Mouse (Mus musculus) testis, adult 2 months (tissue): Measurements from ENCODE around the gene Lrrc23. TPM values are rescaled to one million over a fixed set of nuclear protein-coding genes. Genes with fewer than 3 reads are reported as not detected.

Experiments
- H3K27ac ChIP-seq: fragments of 200-500 bp; 2 replicates; pipeline ENCODE4 v1.5.1; 2012; ENCODE audit warnings: low read depth, low read length; ENCODE audit not compliant: control insufficient read depth, insufficient read depth
- H3K27me3 ChIP-seq: fragments of 200-500 bp; 2 replicates; pipeline ENCODE4 v1.6.1; 2012; ENCODE audit warnings: mild to moderate bottlenecking, low read length, moderate library complexity; ENCODE audit not compliant: control insufficient read depth, insufficient read depth
- H3K36me3 ChIP-seq: fragments of 200-500 bp; 2 replicates; pipeline ENCODE4 v1.6.1; 2012; ENCODE audit warnings: mild to moderate bottlenecking, low read length; ENCODE audit not compliant: control insufficient read depth, insufficient read depth
- H3K4me1 ChIP-seq: fragments of 200-500 bp; 2 replicates; pipeline ENCODE4 v1.6.1; 2012; ENCODE audit warnings: low read length; ENCODE audit not compliant: control insufficient read depth, insufficient read depth
- H3K4me3 ChIP-seq: fragments of 200-500 bp; 2 replicates; pipeline ENCODE4 v1.5.1; 2012; ENCODE audit warnings: low read depth, mild to moderate bottlenecking, low read length, moderate library complexity, mixed read lengths; ENCODE audit not compliant: control insufficient read depth
- CTCF ChIP-seq: fragments of 200-500 bp; IDR thresholded peaks from 2 replicates; pipeline ENCODE4 v1.5.1; 2012; ENCODE audit warnings: low read depth, mild to moderate bottlenecking, inconsistent platforms, low read length, moderate library complexity; ENCODE audit not compliant: control insufficient read depth, insufficient read depth, insufficient replicate concordance
- POLR2A ChIP-seq: fragments of 200-500 bp; IDR thresholded peaks from 2 replicates; pipeline ENCODE4 v1.6.1; 2012; ENCODE audit warnings: low read depth, mild to moderate bottlenecking, inconsistent platforms, low read length, moderate library complexity; ENCODE audit not compliant: control insufficient read depth
- polyA plus RNA-seq: library from polyadenylated mRNA; depleted of rRNA; stranded (reverse); fragments of >200 nt; gene quantifications from 2 replicates; pipeline ENCODE4 v1.2.3, GENCODE M21; 2012

Lrrc23 gene
- polyA plus RNA-seq, 1 experiment = 105 TPM

DNA sequence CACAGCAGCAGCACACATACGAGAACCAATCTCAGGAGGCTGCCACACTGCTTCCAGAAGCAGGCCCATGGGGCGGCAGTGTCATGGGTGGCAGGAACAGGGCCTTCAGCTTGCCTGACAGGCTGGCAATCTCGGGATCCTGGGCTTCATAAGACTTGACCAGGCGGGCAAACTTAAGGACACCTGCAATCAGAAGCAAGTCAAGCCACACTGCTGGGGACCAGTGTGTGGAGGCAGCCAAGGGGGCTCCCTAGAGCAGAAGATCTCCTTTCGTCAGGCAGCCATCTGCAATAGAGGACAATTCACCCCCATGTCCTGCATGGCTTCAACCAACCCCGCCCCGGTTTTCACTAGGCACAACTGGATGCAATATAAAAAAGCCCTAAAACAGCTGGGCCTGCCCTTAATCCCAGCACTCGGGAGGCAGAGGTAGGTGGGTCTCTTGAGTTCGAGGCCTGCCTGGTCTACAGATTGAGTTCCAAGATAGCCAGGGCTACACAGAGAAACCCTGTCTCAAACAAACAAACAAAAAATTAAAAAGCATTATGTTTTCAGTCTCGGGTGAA is 40.2 kb downstream of the Lrrc23 start:
- Histone ChIP-seq H3K27me3 (no peaks in the 10 kb centered on the region), H3K36me3 (no peaks in the 10 kb centered on the region), H3K4me1 (peaks cover 8% of the 10 kb centered on the region), H3K27ac (no peak overlapping the region), H3K4me3 (peak overlapping the region; percentile 6)
- no peak for TF ChIP-seq POLR2A
- no peak for TF ChIP-seq CTCF

DNA sequence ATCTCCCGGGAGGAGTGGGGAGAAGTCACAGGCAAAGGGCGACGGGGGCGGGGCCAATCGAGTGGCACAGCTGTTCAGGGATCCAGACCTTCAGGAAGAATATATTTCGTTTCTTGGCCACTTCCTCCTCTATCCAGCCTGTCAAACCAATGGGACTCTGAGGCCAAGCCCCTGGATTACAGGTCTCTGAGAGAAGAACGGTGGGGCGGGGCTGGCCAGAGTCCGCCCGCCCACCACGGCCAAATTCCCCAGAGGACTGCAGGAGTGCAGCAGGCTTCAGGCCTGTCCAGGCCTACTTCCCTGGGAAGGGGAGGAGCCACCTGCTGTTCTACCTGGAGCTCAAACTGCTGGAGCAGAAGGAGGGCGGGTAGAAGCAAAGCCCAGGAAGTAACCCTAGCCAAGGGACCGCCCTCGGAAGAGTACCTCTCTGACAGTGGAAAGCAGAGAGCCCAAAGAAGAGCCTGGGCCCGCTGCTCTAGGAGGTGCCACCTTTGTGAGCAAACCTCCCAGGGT is 41.0 kb downstream of the Lrrc23 start, which contains the start of gene Ptpn6:
Gene Ptpn6 (minus strand): TSS at position 204 of the 513 bp plus-strand sequence.
- Histone ChIP-seq H3K27ac (no peak within 1 kb of the TSS), H3K36me3 (no peaks in the 10 kb centered on the region), H3K4me1 (peaks cover 8% of the 10 kb centered on the region), H3K27me3 (no peaks in the 10 kb centered on the region), H3K4me3 (peak within 1 kb of the TSS; percentile 6; the same call in 1 of the 2 replicates)
- no peak for TF ChIP-seq CTCF
- no peak for TF ChIP-seq POLR2A

DNA sequence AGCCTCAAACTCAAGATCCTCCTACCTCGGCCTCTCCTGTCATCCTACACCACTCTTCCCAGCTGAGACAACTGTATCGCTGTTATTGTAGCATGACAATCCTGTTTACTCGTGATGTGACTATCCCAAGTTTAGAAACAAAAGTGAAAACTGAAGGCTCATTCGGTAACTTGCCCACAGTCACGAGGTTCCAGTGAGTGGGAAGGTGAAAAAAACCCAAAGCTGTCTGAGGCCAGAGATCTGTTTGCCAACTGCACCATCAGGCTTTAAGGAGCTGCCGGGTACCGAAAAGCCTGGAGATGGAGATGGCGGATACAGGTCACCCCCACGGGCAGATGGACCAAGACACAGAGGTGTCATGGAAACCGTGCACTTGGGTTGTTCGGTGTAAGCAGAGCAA is 42.5 kb downstream of the Lrrc23 start:
- TF ChIP-seq CTCF = no peak
- TF ChIP-seq POLR2A = no peak
- no peak overlapping the region for H3K4me3 ChIP-seq

DNA sequence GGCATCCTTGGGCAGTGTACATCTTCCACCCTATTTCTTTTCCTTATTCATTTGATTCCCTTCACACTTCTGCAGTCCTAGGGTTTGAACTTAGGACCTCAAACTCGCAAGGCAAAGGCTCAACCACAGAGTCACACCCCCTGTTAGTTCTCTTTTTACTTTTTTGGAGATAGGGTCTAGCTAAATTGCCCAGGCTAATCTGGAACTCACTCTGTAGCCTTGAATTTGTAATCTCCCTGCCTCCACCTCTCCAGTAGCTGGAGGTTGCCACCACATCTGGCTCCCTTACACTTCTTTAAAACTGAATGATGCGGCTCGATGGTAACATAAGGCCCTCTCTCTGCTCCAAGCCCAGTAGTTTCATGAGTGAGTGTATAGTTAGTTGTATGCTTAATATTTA is 45.1 kb downstream of the Lrrc23 start:
- TF ChIP-seq CTCF = no peak
- no peak for TF ChIP-seq POLR2A
- Histone ChIP-seq H3K27me3 (no peaks in the 10 kb centered on the region), H3K4me3 (no peak overlapping the region), H3K27ac (no peak overlapping the region), H3K36me3 (no peaks in the 10 kb centered on the region), H3K4me1 (no peaks in the 10 kb centered on the region; the same call in none of the 2 replicates)

More for the DNA sequence above, 42.5 kb downstream of the Lrrc23 start:
- H3K27ac ChIP-seq = no peak overlapping the region
- H3K36me3 ChIP-seq = no peaks in the 10 kb centered on the region
- no peaks in the 10 kb centered on the region for H3K27me3 ChIP-seq
- peaks cover 8% of the 10 kb centered on the region for H3K4me1 ChIP-seq

DNA sequence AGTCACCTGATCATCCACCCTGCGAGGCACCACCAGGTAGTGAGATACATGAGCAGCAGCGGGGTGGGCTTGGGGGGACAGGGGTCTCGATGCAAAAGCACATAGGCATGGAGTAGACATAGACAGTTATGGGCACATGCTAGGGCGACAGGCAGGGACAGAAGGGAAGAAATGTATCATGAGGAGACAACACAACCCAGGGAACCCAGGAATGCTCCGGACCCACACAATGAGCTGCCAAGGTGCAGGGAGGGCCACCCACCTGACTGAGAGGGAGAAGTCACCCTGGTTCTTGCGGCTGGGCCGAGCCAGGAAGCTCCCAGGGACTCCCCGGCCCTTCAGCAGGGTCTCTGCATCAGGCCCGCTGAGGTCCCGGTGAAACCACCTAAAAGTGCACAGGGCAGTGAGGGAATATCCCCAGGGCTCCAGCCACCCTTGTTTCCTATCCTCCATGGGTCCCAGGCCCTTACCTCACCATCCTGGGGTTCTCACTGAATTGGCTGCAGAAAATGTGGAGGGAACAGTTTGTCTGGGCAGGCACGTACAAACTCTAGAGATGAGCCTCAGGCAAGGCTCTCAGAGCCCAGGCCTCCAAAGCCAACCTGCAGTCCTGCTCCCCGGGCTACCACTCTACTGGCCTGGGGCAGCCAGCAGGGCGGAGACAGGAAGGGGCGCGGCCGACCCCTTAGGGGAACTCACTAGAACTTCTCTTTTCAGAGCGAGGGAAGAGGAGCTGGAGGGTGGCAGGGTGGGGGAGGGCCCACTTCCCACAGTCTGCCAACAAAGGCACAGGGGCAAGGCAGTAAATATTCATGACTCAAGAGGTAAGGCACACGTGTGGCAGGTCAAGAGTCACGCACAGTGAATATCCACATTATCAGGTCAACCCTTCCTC is 46.8 kb downstream of the Lrrc23 start:
- no peaks in the 10 kb centered on the region for H3K4me1 ChIP-seq
- no peaks in the 10 kb centered on the region for H3K27me3 ChIP-seq
- H3K36me3 ChIP-seq = no peaks in the 10 kb centered on the region
- H3K4me3 ChIP-seq = no peak overlapping the region
- TF ChIP-seq POLR2A (no peak), CTCF (no peak)
- H3K27ac ChIP-seq = no peak overlapping the region

DNA sequence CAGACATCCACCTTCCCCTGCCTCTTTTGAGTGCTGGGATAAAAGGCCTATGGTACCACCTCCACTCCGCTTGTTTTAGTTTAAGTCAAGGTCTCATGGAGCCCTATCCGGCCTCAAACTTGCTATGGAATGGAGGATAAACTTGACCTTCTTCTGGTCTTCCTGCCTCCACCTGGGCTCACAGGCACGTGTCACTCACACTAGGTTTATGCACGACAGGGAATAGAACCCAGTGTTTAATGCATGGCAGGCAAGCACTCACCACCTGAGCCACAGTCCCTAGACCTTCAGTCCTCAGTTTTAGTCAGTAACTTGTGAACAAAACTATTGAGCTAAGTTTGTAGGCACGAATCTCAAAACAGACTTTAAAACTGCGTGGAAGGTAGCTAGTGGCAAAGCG is 48.5 kb downstream of the Lrrc23 start:
- no peak for TF ChIP-seq CTCF
- no peak for TF ChIP-seq POLR2A
- no peaks in the 10 kb centered on the region for H3K36me3 ChIP-seq
- H3K4me3 ChIP-seq = no peak overlapping the region
- H3K27me3 ChIP-seq = no peaks in the 10 kb centered on the region
- H3K4me1 ChIP-seq = no peaks in the 10 kb centered on the region
- no peak overlapping the region for H3K27ac ChIP-seq
